Mouse (Mus musculus) left cerebral cortex, postnatal 14 days (tissue): Measurements from ENCODE around the gene Rnf24. TPM values are rescaled to one million over a fixed set of nuclear protein-coding genes. Genes with fewer than 3 reads are reported as not detected.

Experiments
- microRNA-seq, 2 experiments: library from miRNA; unstranded; fragments of <30 nt; microRNA quantifications; one replicate each; pipeline ENCODE4 v1.2.0; 2022
- total RNA-seq, 2 experiments: library from RNA; stranded (reverse); gene quantifications; 2 replicates each; pipeline ENCODE4 v1.2.3; 2021

Rnf24 gene
- total RNA-seq, 2 experiments from 2014 or later = 30.3 to 32.3 TPM

Small RNA genes within 50 kb of the gene (microRNA-seq; reads per million reads assigned to microRNA genes)
- gene Mir103-2 = 16.8 to 50.1 reads per million in 2 experiments

Other genes with a start within 250 kb of the Rnf24 start
- 10 to 100 TPM; 10.2 to 10.8 TPM for gene Hspa12b, start 225.6 kb downstream of the Rnf24 start, total RNA-seq
- not detected for gene Gm11037, start 219.4 kb downstream of the Rnf24 start, total RNA-seq
- gene 1700037H04Rik, start 192.8 kb downstream of the Rnf24 start, total RNA-seq = 10 to 100 TPM; 74.6 to 83.3 TPM
- 10 to 100 TPM; 89.7 to 97.4 TPM for gene Cenpb, start 172.8 kb downstream of the Rnf24 start, total RNA-seq
- gene Cdc25b, start 165.9 kb downstream of the Rnf24 start, total RNA-seq = 10 to 100 TPM; 11.9 to 15.4 TPM
- 10 to 100 TPM; 13.4 to 14.0 TPM for gene Spef1, start 165.6 kb downstream of the Rnf24 start, total RNA-seq
- gene Ap5s1, start 145.8 kb downstream of the Rnf24 start, total RNA-seq = 10 to 100 TPM; 23.9 to 26.3 TPM
- gene Mavs, start 118.8 kb downstream of the Rnf24 start, total RNA-seq = 1 to 10 TPM; 6.3 TPM
- gene Pank2, start 90.4 kb downstream of the Rnf24 start, total RNA-seq = 10 to 100 TPM; 62.7 to 62.9 TPM
- 10 to 100 TPM; 65.4 to 68.9 TPM for gene Smox, start 138.6 kb upstream of the Rnf24 start, total RNA-seq
- 10 to 100 TPM; 43.4 to 46.9 TPM for gene Adra1d, start 209.4 kb upstream of the Rnf24 start, total RNA-seq